Mouse (Mus musculus): ENCODE measurements around the gene Armc9. TPM values are rescaled to one million over a fixed set of nuclear protein-coding genes. Genes with fewer than 3 reads are reported as not detected.

The Armc9 gene
- total and polyA plus RNA-seq, 3 experiments = 7.2 to 12.0 TPM; not detected in 1

- H3K4me1 ChIP-seq (ENCODE audit: control insufficient read depth in 1 of 2, insufficient read depth in 2 of 2, low read length in 2 of 2) = peaks cover 0 to under 1% of the 10 kb centered on the region in 2 experiments; a peak in 1 of 4 replicates
These were observed 152.7 kb downstream of the Armc9 start for GRCm38 (mm10) chr1:86307177-86307762.

GRCm38 (mm10) chr1:86307871-86308641 lies 153.5 kb downstream of the Armc9 start:
- TF ChIP-seq MXI1 (IDR thresholded peaks at IDR 0.05; ENCODE audit: low read depth, low read length) = no peak
- no peak for TF ChIP-seq TBP (IDR thresholded peaks at IDR 0.05; ENCODE audit: low read depth, low read length)
- TF ChIP-seq MYB (IDR thresholded peaks at IDR 0.05; ENCODE audit: low read depth, low read length) = no peak
- TF ChIP-seq GATA1 (IDR thresholded peaks at IDR 0.05; ENCODE audit: low read depth, low read length) = no peak
- no peak for TF ChIP-seq NRF1 (IDR thresholded peaks at IDR 0.05; ENCODE audit: insufficient read depth, low read depth, low read length, poor library complexity, severe bottlenecking)
- no peak for TF ChIP-seq MAX (IDR thresholded peaks at IDR 0.05; ENCODE audit: low read length)
- no peak for TF ChIP-seq E2F4 (IDR thresholded peaks at IDR 0.05; ENCODE audit: borderline replicate concordance, low read depth, low read length)
- no peaks in the 10 kb centered on the region for H3K79me2 ChIP-seq (ENCODE audit: control insufficient read depth, insufficient read depth, low read length, poor library complexity)
- H3K9me3 ChIP-seq (replicated peaks; ENCODE audit: insufficient read depth, low read length) = no peaks in the 10 kb centered on the region
- no peak overlapping the region for H3K9ac ChIP-seq (ENCODE audit: control insufficient read depth, low read depth, low read length, poor library complexity, severe bottlenecking)
- no peaks in the 10 kb centered on the region; a peak in 1 of 4 replicates for H3K27me3 ChIP-seq (ENCODE audit: control insufficient read depth in 1 of 2, insufficient read depth in 2 of 2, low read length in 2 of 2)
- no peak overlapping the region for H3K4me3 ChIP-seq (ENCODE audit: control insufficient read depth in 1 of 2, insufficient read depth in 1 of 2, low read depth in 2 of 2, low read length in 2 of 2)
- peaks cover 0 to 2% of the 10 kb centered on the region in 2 experiments; a peak in 1 of 4 replicates for H3K4me1 ChIP-seq (ENCODE audit: control insufficient read depth in 1 of 2, insufficient read depth in 2 of 2, low read length in 2 of 2)
- H3K27ac ChIP-seq (ENCODE audit: control insufficient read depth, low read depth, low read length) = no peak overlapping the region
- DNase-seq (ENCODE audit: low read depth, low spot score) = no peak
- H3K36me3 ChIP-seq (ENCODE audit: control insufficient read depth in 1 of 2, insufficient read depth in 2 of 2, low read length in 2 of 2) = peaks cover 0 to 2% of the 10 kb centered on the region in 2 experiments; a peak in 1 of 4 replicates

More at GRCm38 (mm10) chr1:86307177-86307762, 152.7 kb downstream of the Armc9 start:
- Histone ChIP-seq H3K79me2 (ENCODE audit: control insufficient read depth, insufficient read depth, low read length, poor library complexity) (no peaks in the 10 kb centered on the region), H3K9me3 (replicated peaks; ENCODE audit: insufficient read depth, low read length) (no peaks in the 10 kb centered on the region), H3K27ac (ENCODE audit: control insufficient read depth, low read depth, low read length) (no peak overlapping the region), H3K36me3 (ENCODE audit: control insufficient read depth in 1 of 2, insufficient read depth in 2 of 2, low read length in 2 of 2) (peaks cover 0 to 1% of the 10 kb centered on the region in 2 experiments; a peak in 1 of 4 replicates), H3K4me3 (ENCODE audit: control insufficient read depth in 1 of 2, insufficient read depth in 1 of 2, low read depth in 2 of 2, low read length in 2 of 2) (no peak overlapping the region), H3K27me3 (ENCODE audit: control insufficient read depth in 1 of 2, insufficient read depth in 2 of 2, low read length in 2 of 2) (no peaks in the 10 kb centered on the region), H3K9ac (ENCODE audit: control insufficient read depth, low read depth, low read length, poor library complexity, severe bottlenecking) (no peak overlapping the region)
- no peak for DNase-seq (ENCODE audit: low read depth, low spot score)
- no peak for TF ChIP-seq ETS1 (IDR thresholded peaks at IDR 0.05; ENCODE audit: low read depth, low read length)
- TF ChIP-seq USF1 (IDR thresholded peaks at IDR 0.05; ENCODE audit: low read depth, low read length) = no peak
- no peak for TF ChIP-seq ZKSCAN1 (IDR thresholded peaks at IDR 0.05; ENCODE audit: low read depth, low read length)
- no peak for TF ChIP-seq EP300 (IDR thresholded peaks at IDR 0.05; ENCODE audit: low read depth in 1 of 2, low read length in 2 of 2)
- TF ChIP-seq SIN3A (IDR thresholded peaks at IDR 0.05; ENCODE audit: low read length) = no peak
- no peak for TF ChIP-seq RCOR1 (IDR thresholded peaks at IDR 0.05; ENCODE audit: low read depth, low read length)
- no peak for TF ChIP-seq TAL1 (IDR thresholded peaks at IDR 0.05; ENCODE audit: low read length)
- no peak for TF ChIP-seq CHD1 (IDR thresholded peaks at IDR 0.05; ENCODE audit: low read depth, low read length)
- no peak for TF ChIP-seq ZMIZ1 (IDR thresholded peaks at IDR 0.05; ENCODE audit: low read depth, low read length)
- no peak for TF ChIP-seq MYB (IDR thresholded peaks at IDR 0.05; ENCODE audit: low read depth, low read length)
- TF ChIP-seq POLR2AphosphoS2 (IDR thresholded peaks at IDR 0.05; ENCODE audit: low read length) = no peak
- no peak for TF ChIP-seq MEF2A (IDR thresholded peaks at IDR 0.05; ENCODE audit: extremely low read depth, insufficient replicate concordance, low read depth, low read length, poor library complexity, severe bottlenecking)
